Mouse (Mus musculus) splenic B cell, adult 2 months (primary cell): ENCODE data around the gene Stap1.
A peak's percentile ranks its signal among the peaks of the same experiment; 100 is the strongest.

Source experiments
- DNase-seq: peaks from one replicate; pipeline ENCODE4 v3.0.0-alpha.2; 2011; ENCODE audit warnings: low read depth, low spot score
- H3K27me3 ChIP-seq: 2 replicates; pipeline ENCODE4 v1.6.1; 2012; ENCODE audit warnings: mild to moderate bottlenecking, low read length, moderate library complexity, mixed read lengths; ENCODE audit not compliant: control insufficient read depth, poor library complexity, insufficient read depth, severe bottlenecking
- H3K36me3 ChIP-seq: 2 replicates; pipeline ENCODE4 v1.6.1; 2012; ENCODE audit warnings: mild to moderate bottlenecking, low read length, moderate library complexity, mixed read lengths; ENCODE audit not compliant: control insufficient read depth, poor library complexity, insufficient read depth, severe bottlenecking

Gene Stap1

DNA sequence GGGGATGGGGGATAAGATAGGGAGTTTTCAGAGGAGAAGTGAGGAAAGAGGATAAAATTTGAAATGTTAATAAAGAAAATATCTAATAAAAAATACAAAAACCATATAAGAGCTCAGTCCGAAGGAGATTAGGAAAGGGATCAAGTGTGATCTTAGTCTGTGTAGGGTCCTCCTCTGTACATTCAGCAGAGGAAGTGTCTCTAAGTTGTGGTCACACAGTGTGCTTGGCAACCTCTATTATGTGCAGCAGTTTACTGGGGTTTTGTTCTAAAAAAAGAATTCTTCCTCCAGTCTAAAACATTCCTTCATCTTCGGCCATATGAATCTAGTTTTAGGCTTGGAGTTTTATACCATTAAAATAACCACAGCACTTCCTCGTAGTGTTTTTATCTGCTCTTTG, 27.4 kb downstream of the Stap1 start:
- no peak for DNase-seq

GRCm38 (mm10) chr5:86100621-86101020, 29.1 kb downstream of the Stap1 start:
- H3K36me3 ChIP-seq = peaks cover 15% of the 10 kb centered on the region
- no peak for DNase-seq
- no peaks in the 10 kb centered on the region for H3K27me3 ChIP-seq

More for the DNA sequence above, 27.4 kb downstream of the Stap1 start:
- peaks cover 15% of the 10 kb centered on the region for H3K36me3 ChIP-seq
- H3K27me3 ChIP-seq = no peaks in the 10 kb centered on the region

DNA sequence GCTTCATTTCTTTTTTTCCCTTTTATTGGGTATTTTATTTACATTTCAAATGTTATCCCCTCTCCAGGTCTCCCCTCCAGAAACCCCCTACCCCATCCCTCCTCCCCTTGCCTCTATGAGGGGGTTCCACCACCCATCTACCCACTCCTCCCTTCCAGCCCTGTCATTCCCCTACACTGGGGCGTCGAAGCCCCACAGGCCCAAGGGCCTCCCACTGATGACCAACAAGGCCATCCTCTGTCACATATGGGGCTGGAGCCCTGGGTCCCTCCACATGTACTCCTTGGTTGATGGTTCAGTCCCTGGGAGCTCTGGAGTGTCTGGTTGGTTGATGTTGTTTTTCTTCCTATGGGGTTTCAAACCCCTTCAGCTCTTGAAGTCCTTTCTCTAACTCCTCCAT, 30.6 kb downstream of the Stap1 start:
- Histone ChIP-seq H3K27me3 (no peaks in the 10 kb centered on the region), H3K36me3 (peaks cover 12% of the 10 kb centered on the region)
- no peak for DNase-seq

- H3K36me3 ChIP-seq = peaks cover 9% of the 10 kb centered on the region
- no peaks in the 10 kb centered on the region for H3K27me3 ChIP-seq
- DNase-seq = no peak
Observed at GRCm38 (mm10) chr5:86106610-86107009, 35.1 kb downstream of the Stap1 start.

GRCm38 (mm10) chr5:86111074-86111473, 39.5 kb downstream of the Stap1 start:
- 0 out of 2 replicates have a peak, but pooled peaks cover 2% of the 10 kb centered on the region for H3K36me3 ChIP-seq
- no peaks in the 10 kb centered on the region for H3K27me3 ChIP-seq
- DNase-seq = no peak

GRCm38 (mm10) chr5:86113037-86113436, 41.5 kb downstream of the Stap1 start:
- H3K36me3 ChIP-seq = 0 out of 2 replicates have a peak, but pooled peaks cover 2% of the 10 kb centered on the region
- no peak for DNase-seq
- H3K27me3 ChIP-seq = no peaks in the 10 kb centered on the region

GRCm38 (mm10) chr5:86113997-86114396, 42.5 kb downstream of the Stap1 start:
- DNase-seq = no peak
- no peaks in the 10 kb centered on the region for H3K27me3 ChIP-seq
- peaks cover 4% of the 10 kb centered on the region; the same call in 1 of the 2 replicates for H3K36me3 ChIP-seq

GRCm38 (mm10) chr5:86118457-86119094, 47.0 kb downstream of the Stap1 start:
- H3K27me3 ChIP-seq = no peaks in the 10 kb centered on the region
- peaks cover 2% of the 10 kb centered on the region; the same call in 1 of the 2 replicates for H3K36me3 ChIP-seq
- peak; percentile 25 for DNase-seq

DNA sequence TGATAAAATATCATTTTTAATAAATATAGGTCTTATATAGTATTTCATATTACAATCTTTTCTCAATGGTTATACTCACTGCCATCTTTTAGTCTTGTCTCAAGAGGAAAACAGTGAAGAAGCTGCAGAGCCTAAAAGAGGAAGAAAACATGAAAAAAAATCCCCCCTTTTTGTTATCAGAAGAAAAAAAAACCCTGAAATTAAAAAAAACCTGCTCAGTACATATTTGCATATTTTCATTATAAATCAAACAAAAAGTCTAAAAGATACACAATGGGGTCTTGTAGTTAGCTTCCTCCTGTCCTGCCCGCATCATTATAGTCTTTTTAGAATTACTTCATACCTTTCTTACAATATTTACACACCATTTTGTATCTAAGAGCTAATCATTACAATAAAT, 57.2 kb downstream of the Stap1 start:
- Histone ChIP-seq H3K36me3 (0 out of 2 replicates have a peak, but pooled peaks cover 2% of the 10 kb centered on the region), H3K27me3 (no peaks in the 10 kb centered on the region)
- DNase-seq = peak; percentile 31

GRCm38 (mm10) chr5:86129828-86130227, 58.3 kb downstream of the Stap1 start:
- Histone ChIP-seq H3K27me3 (no peaks in the 10 kb centered on the region), H3K36me3 (0 out of 2 replicates have a peak, but pooled peaks cover 2% of the 10 kb centered on the region)
- DNase-seq = no peak
